Mouse (Mus musculus): ENCODE results near the gene Hist1h2ad.

DNA sequence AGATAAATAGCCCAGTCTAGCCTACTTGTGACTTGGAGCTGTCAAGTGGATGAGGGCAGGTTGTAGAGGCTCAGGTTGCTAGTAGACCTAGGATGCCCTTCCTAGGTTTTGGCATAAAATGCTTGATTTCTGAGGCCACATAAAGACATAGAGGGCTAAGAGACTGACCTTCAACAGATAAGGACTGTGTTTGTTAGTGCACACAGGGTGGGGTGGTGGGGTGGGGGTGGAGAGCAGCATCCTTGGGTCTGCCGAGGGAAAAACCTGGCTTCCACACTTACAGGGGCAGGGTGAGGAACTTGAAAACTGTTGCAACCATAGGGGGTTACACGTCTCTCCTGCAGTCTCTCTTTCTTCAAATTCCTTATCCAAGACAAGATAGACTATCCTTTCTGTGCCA is 21.0 kb downstream of the Hist1h2ad start:
- TF ChIP-seq POLR2A (IDR thresholded peaks at IDR 0.05; ENCODE audit: extremely low read depth, insufficient read depth, low read length) = no peak
- no peak for TF ChIP-seq CTCF (IDR thresholded peaks at IDR 0.05; ENCODE audit: low read depth, low read length)
